Mouse (Mus musculus) limb, embryonic 10.5 days (tissue): Measurements from ENCODE around the gene Ldlrad1. TPM values are rescaled to one million over a fixed set of nuclear protein-coding genes. Genes with fewer than 3 reads are reported as not detected.

ENCODE experiments used
- DNase-seq: peaks from one replicate; pipeline ENCODE4 v3.0.0-alpha.2; 2017; ENCODE audit warnings: low spot score
- H3K27ac ChIP-seq: fragments of 300-500 bp; sonication (generic); 2 replicates; pipeline ENCODE4 v1.5.1; 2016; ENCODE audit warnings: mild to moderate bottlenecking
- H3K27me3 ChIP-seq: fragments of 300-500 bp; sonication (generic); 2 replicates; pipeline ENCODE4 v1.6.1; 2016; ENCODE audit warnings: low read depth, mild to moderate bottlenecking; ENCODE audit not compliant: poor library complexity, severe bottlenecking
- H3K36me3 ChIP-seq: fragments of 300-500 bp; sonication (generic); 2 replicates; pipeline ENCODE4 v1.6.1; 2016; ENCODE audit warnings: mild to moderate bottlenecking, moderate library complexity
- H3K4me1 ChIP-seq: fragments of 300-500 bp; sonication (generic); 2 replicates; pipeline ENCODE4 v1.6.1; 2016
- H3K4me3 ChIP-seq: fragments of 300-500 bp; sonication (generic); 2 replicates; pipeline ENCODE4 v1.5.1; 2016; ENCODE audit warnings: mild to moderate bottlenecking, moderate library complexity
- H3K9me3 ChIP-seq: fragments of 300-500 bp; sonication (generic); replicated peaks from 2 replicates; pipeline ENCODE4 v1.6.1; 2016; ENCODE audit warnings: mild to moderate bottlenecking
- WGBS: fragments of 180-500 bp; shearing (Covaris S2); methylation state at CpG from one replicate; pipeline ENCODE4 v1.1.7; 2016; 5-methylcytosine and 5-hydroxymethylcytosine counted together
- polyA plus RNA-seq: library from polyadenylated mRNA; unstranded; fragments of >200 nt; fragmentation: Nextera tagmentation; extraction: Ambion mirVana; gene quantifications from 2 replicates; pipeline ENCODE4 v1.2.1, GENCODE M21; 2016

The Ldlrad1 gene
- polyA plus RNA-seq, 1 experiment from 2014 or later, result not detected

GRCm38 (mm10) chr4:107217574-107217973, 8.6 kb downstream of the Ldlrad1 start:
- peaks cover 10% of the 10 kb centered on the region for H3K4me1 ChIP-seq
- no peak overlapping the region for H3K27ac ChIP-seq
- WGBS, result 91% methylated on average over 9 of the region's 9 CpGs
- H3K27me3 ChIP-seq, result no peaks in the 10 kb centered on the region
- no peak for DNase-seq
- H3K9me3 ChIP-seq, result no peaks in the 10 kb centered on the region
- no peaks in the 10 kb centered on the region for H3K36me3 ChIP-seq
- H3K4me3 ChIP-seq, result no peak overlapping the region

DNA sequence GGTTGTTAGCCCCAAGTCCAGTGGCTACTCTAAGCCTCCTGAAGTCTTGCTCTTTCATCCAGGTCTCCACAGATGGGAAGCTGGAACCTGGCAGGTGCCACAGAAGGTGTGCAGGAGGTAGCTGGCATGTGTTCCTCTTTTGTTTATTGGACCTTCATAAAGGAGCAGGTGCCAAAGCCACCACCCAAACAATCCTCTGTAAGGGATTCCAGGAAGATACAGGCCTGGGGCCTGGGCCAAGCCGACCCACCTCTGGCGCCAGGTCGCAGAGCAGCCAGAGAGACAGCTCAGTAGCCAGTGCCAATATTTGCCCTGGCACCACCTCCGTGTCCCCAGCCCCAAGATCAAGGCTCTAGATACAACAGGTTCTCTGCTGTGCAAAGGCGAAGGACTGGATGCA, 12.5 kb downstream of the Ldlrad1 start:
- DNase-seq, result no peak
- Histone ChIP-seq H3K4me1 (peaks cover 3% of the 10 kb centered on the region; the same call in 1 of the 2 replicates), H3K27me3 (no peaks in the 10 kb centered on the region), H3K36me3 (no peaks in the 10 kb centered on the region), H3K9me3 (no peaks in the 10 kb centered on the region), H3K4me3 (no peak overlapping the region), H3K27ac (no peak overlapping the region)
- 89% methylated on average over 5 of the region's 5 CpGs for WGBS

DNA sequence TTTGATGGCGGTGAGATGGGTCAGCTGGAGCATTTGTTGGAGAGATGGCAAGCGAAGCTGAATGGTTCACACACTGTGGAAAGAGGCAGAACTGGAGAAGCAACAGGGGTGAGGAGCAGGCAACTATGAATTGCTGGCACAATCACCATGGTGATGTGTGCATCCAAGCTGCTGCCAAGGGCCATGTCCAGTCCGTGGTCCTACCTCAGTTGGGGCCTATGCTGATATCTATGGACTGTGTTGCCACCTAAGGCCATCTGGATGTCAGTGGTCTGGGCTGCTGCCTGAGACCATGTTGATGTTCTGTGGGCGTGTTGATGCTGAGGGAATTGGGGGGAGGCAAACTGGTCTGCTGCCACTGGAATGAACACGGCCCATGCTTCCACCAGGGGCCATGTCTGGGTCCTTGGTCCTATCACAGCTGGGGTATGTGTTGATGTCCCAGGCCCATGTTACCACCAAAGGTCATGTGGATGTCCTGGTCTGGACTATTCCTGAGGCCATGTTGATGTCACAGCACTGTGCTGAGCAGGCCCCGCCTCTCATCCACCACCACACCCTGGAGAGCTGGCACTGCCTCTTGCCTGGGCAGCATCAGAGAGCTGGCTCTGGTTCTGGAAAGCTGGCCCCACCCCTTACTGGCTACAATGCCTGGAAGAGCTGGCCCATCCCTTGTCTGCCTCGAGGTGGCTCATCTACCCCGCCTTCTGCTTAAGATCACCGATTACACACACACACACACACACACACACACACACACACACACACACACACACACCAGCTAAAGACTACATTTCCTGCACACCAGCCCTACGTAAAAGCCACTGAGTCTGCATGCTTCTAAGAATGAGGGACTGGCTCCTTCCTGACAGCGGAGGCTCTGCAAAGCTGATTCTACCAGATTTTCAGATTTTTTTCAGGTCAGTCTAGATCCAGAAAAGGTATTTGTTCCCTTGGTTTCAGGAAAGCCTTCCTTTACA, 14.5 kb downstream of the Ldlrad1 start:
- Histone ChIP-seq H3K4me1 (peaks cover 3% of the 10 kb centered on the region; the same call in 1 of the 2 replicates), H3K4me3 (no peak overlapping the region), H3K36me3 (no peaks in the 10 kb centered on the region), H3K9me3 (no peaks in the 10 kb centered on the region), H3K27me3 (no peaks in the 10 kb centered on the region), H3K27ac (no peak overlapping the region)
- DNase-seq, result no peak
- 85% methylated on average over 11 of the region's 11 CpGs for WGBS

- 90% methylated on average over 2 of the region's 2 CpGs for WGBS
- H3K27me3 ChIP-seq, result no peaks in the 10 kb centered on the region
- no peak overlapping the region for H3K4me3 ChIP-seq
- H3K36me3 ChIP-seq, result peaks cover 8% of the 10 kb centered on the region; the same call in 1 of the 2 replicates
- no peak overlapping the region for H3K27ac ChIP-seq
- H3K4me1 ChIP-seq, result 0 out of 2 replicates have a peak, but pooled peaks cover 3% of the 10 kb centered on the region
- no peak for DNase-seq
- H3K9me3 ChIP-seq, result no peaks in the 10 kb centered on the region
Measured at GRCm38 (mm10) chr4:107226313-107226712, 17.3 kb downstream of the Ldlrad1 start.

- DNase-seq, result no peak
- H3K27ac ChIP-seq, result no peak overlapping the region
- no peaks in the 10 kb centered on the region for H3K4me1 ChIP-seq
- H3K36me3 ChIP-seq, result peaks cover 66% of the 10 kb centered on the region
- WGBS, result 50% methylated on average over 3 of the region's 3 CpGs
- no peaks in the 10 kb centered on the region for H3K27me3 ChIP-seq
- no peaks in the 10 kb centered on the region for H3K9me3 ChIP-seq
- H3K4me3 ChIP-seq, result no peak overlapping the region
Measured at GRCm38 (mm10) chr4:107232219-107232618, 23.2 kb downstream of the Ldlrad1 start.

DNA sequence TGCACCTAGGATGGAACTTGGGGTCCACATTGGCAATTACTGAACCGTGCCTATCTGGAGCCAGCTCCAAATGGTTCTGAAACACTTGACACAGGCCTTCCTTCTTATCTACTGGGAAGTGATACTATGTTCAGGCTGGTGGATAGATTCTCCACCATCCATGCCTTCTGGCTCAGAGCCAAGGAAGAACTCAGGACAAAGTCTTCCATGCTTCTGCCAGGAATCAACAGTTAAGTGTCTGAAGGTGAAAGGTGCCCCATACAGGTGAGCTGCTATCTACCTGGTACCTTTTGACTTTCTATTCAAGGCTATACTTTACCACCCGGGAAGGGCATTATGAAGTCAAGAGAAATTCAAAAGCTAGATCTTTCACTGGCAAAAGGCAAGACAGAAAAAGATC, 29.3 kb downstream of the Ldlrad1 start:
- no peak overlapping the region for H3K4me3 ChIP-seq
- H3K27me3 ChIP-seq, result no peaks in the 10 kb centered on the region
- no peaks in the 10 kb centered on the region for H3K4me1 ChIP-seq
- H3K36me3 ChIP-seq, result peaks cover 99% of the 10 kb centered on the region
- H3K27ac ChIP-seq, result no peak overlapping the region
- 93% methylated on average over 2 of the region's 2 CpGs for WGBS
- DNase-seq, result no peak
- H3K9me3 ChIP-seq, result no peaks in the 10 kb centered on the region

GRCm38 (mm10) chr4:107240196-107240595, 31.2 kb downstream of the Ldlrad1 start:
- H3K4me1 ChIP-seq, result peaks cover 4% of the 10 kb centered on the region; the same call in 1 of the 2 replicates

GRCm38 (mm10) chr4:107243365-107244333, 34.7 kb downstream of the Ldlrad1 start:
- Histone ChIP-seq H3K4me3 (no peak overlapping the region), H3K27ac (no peak overlapping the region), H3K36me3 (peaks cover 82% of the 10 kb centered on the region), H3K4me1 (peaks cover 15% of the 10 kb centered on the region; the same call in 1 of the 2 replicates), H3K9me3 (no peaks in the 10 kb centered on the region), H3K27me3 (no peaks in the 10 kb centered on the region)
- 80% methylated on average over 6 of the region's 6 CpGs for WGBS
- no peak for DNase-seq

More at GRCm38 (mm10) chr4:107240196-107240595, 31.2 kb downstream of the Ldlrad1 start:
- WGBS, result 95% methylated on average over 6 of the region's 6 CpGs
- H3K27me3 ChIP-seq, result no peaks in the 10 kb centered on the region
- H3K27ac ChIP-seq, result no peak overlapping the region
- no peaks in the 10 kb centered on the region for H3K9me3 ChIP-seq
- no peak for DNase-seq
- H3K4me3 ChIP-seq, result no peak overlapping the region
- H3K36me3 ChIP-seq, result peaks cover 98% of the 10 kb centered on the region

- WGBS, result 69% methylated on average over 2 of the region's 2 CpGs
- Histone ChIP-seq H3K9me3 (no peaks in the 10 kb centered on the region), H3K27ac (no peak overlapping the region), H3K4me1 (peaks cover 26% of the 10 kb centered on the region), H3K36me3 (peaks cover 65% of the 10 kb centered on the region), H3K27me3 (no peaks in the 10 kb centered on the region), H3K4me3 (no peak overlapping the region)
- no peak for DNase-seq
Measured at GRCm38 (mm10) chr4:107245368-107245767, 36.4 kb downstream of the Ldlrad1 start.

DNA sequence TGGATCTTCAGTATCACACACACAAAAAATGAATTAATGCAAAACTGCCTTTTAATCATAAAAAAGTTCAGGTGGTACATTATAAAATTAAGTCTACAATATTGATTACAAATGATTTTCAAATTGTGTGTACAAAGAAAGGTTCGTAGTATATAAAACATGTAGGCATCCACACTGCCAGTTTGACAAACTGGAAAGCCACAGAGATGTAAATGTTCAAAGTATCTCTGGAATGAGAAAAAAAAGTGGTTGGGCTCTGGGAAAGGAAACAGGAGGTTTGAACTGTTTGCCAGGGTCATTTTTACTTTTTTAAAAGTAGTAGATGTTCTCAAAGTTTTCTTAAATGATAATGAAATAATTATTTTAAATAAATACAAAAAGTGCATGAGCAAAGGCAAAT, 37.1 kb downstream of the Ldlrad1 start:
- DNase-seq, result no peak
- no peaks in the 10 kb centered on the region for H3K9me3 ChIP-seq
- H3K4me1 ChIP-seq, result peaks cover 28% of the 10 kb centered on the region
- H3K27ac ChIP-seq, result no peak overlapping the region
- H3K27me3 ChIP-seq, result no peaks in the 10 kb centered on the region
- peaks cover 59% of the 10 kb centered on the region for H3K36me3 ChIP-seq
- 83% methylated on average over 1 of the region's 1 CpGs for WGBS
- no peak overlapping the region for H3K4me3 ChIP-seq

GRCm38 (mm10) chr4:107247110-107247509, 38.1 kb downstream of the Ldlrad1 start:
- Histone ChIP-seq H3K36me3 (peaks cover 48% of the 10 kb centered on the region), H3K4me3 (no peak overlapping the region), H3K27ac (no peak overlapping the region), H3K9me3 (no peaks in the 10 kb centered on the region), H3K4me1 (peaks cover 35% of the 10 kb centered on the region), H3K27me3 (no peaks in the 10 kb centered on the region)
- no peak for DNase-seq
- 84% methylated on average over 9 of the region's 9 CpGs for WGBS

DNA sequence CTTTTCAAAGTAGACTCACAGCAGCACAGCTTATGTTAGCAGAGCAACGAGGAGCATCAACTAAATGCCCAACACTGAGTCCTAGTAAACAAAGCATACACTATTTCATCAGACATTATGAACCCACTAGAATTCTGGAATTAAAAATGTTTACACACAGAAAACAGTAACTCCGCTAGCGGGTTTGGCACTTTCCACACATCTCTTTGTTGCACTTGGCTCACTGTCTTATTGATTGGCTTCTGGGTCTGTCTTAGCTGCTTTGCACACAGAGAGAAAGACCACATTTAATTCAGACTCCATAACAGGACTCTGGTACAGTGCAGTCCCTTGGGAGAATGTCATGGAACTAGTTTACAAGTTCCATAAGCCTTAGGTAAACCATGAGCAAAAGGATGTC, 39.1 kb downstream of the Ldlrad1 start:
- Histone ChIP-seq H3K9me3 (no peaks in the 10 kb centered on the region), H3K27ac (no peak overlapping the region), H3K27me3 (no peaks in the 10 kb centered on the region), H3K4me1 (peaks cover 43% of the 10 kb centered on the region), H3K36me3 (peaks cover 38% of the 10 kb centered on the region), H3K4me3 (no peak overlapping the region)
- no peak for DNase-seq
- 95% methylated on average over 3 of the region's 3 CpGs for WGBS
